Mouse (Mus musculus): Measurements from ENCODE around the gene Ssxb9.
"Not testable (repeated sequence)": the region's sequence is repeated elsewhere in the genome, so short reads cannot be mapped to it uniquely, and the experiment has no call there.

Ssxb9 gene

GRCm38 (mm10) chrX:8366678-8367077 lies at the start of gene Ssxb9:
TSS of gene Ssxb9 (plus strand) at chrX:8366978.
- H3K4me3 ChIP-seq (replicated peaks; ENCODE audit: low read length); H3K4me1 ChIP-seq (replicated peaks; ENCODE audit: low read depth, low read length); H3K36me3 ChIP-seq (ENCODE audit: insufficient read depth, low read length); H3K27me3 ChIP-seq (ENCODE audit: insufficient read depth, low read length); H3K9me3 ChIP-seq (ENCODE audit: low read length): not testable (repeated sequence)

GRCm38 (mm10) chrX:8327124-8327523 lies 39.7 kb upstream of the Ssxb9 start, which contains the start of gene Ssxb10:
TSS of gene Ssxb10 (plus strand) at chrX:8327424.
- no peaks in the 10 kb centered on the region for H3K27me3 ChIP-seq (ENCODE audit: insufficient read depth, low read length)
- no peak within 1 kb of the TSS for H3K4me3 ChIP-seq (replicated peaks; ENCODE audit: low read length)
- H3K36me3 ChIP-seq (ENCODE audit: insufficient read depth, low read length) = no peaks in the 10 kb centered on the region
- TF ChIP-seq NANOG (IDR thresholded peaks at IDR 0.05; ENCODE audit: borderline replicate concordance, low read length) (no peak), CTCF (conservative IDR thresholded peaks at IDR 0.05; ENCODE audit: low read length) (no peak), POU5F1 (IDR thresholded peaks at IDR 0.05; ENCODE audit: borderline replicate concordance, low read length) (no peak)
- H3K4me1 ChIP-seq (replicated peaks; ENCODE audit: low read depth, low read length) = no peaks in the 10 kb centered on the region
- H3K9me3 ChIP-seq (ENCODE audit: low read length) = peaks cover 3% of the 10 kb centered on the region; the same call in 1 of the 2 replicates

GRCm38 (mm10) chrX:8413005-8413404 lies 46.2 kb downstream of the Ssxb9 start, which contains the start of gene Ssxb1:
TSS of gene Ssxb1 (plus strand) at chrX:8413305.
- H3K9me3 ChIP-seq (ENCODE audit: low read length); H3K36me3 ChIP-seq (ENCODE audit: insufficient read depth, low read length); H3K4me3 ChIP-seq (replicated peaks; ENCODE audit: low read length); H3K27me3 ChIP-seq (ENCODE audit: insufficient read depth, low read length); H3K4me1 ChIP-seq (replicated peaks; ENCODE audit: low read depth, low read length): not testable (repeated sequence)
